Mouse (Mus musculus): Measurements from ENCODE around the gene Sfmbt1.

Sfmbt1 gene

GRCm38 (mm10) chr14:30714799-30715617 lies at the start of gene Sfmbt1:
Gene Sfmbt1, plus strand, starts transcription at chr14:30714849.
- peak; percentile 19 for DNase-seq (ENCODE audit: extremely low read depth, insufficient read length, low spot score)

GRCm38 (mm10) chr14:30666061-30666460 lies 48.6 kb upstream of the Sfmbt1 start:
- DNase-seq (ENCODE audit: extremely low read depth, insufficient read length, low spot score): no peak

- no peak for DNase-seq (ENCODE audit: extremely low read depth, insufficient read length, low spot score)
Measured at GRCm38 (mm10) chr14:30666604-30667003, 48.0 kb upstream of the Sfmbt1 start.

GRCm38 (mm10) chr14:30670161-30670560 lies 44.5 kb upstream of the Sfmbt1 start:
- DNase-seq (ENCODE audit: extremely low read depth, insufficient read length, low spot score): no peak

- peak; percentile 55 for DNase-seq (ENCODE audit: extremely low read depth, insufficient read length, low spot score)
Measured at GRCm38 (mm10) chr14:30671095-30671985, 43.3 kb upstream of the Sfmbt1 start.

- DNase-seq (ENCODE audit: extremely low read depth, insufficient read length, low spot score): peak; percentile 67
Measured at GRCm38 (mm10) chr14:30671986-30672312, 42.7 kb upstream of the Sfmbt1 start.

GRCm38 (mm10) chr14:30674947-30675346 lies 39.7 kb upstream of the Sfmbt1 start:
- DNase-seq (ENCODE audit: extremely low read depth, insufficient read length, low spot score): no peak

- no peak for DNase-seq (ENCODE audit: extremely low read depth, insufficient read length, low spot score)
Measured at GRCm38 (mm10) chr14:30682131-30682530, 32.5 kb upstream of the Sfmbt1 start.

GRCm38 (mm10) chr14:30690685-30691084 lies 24.0 kb upstream of the Sfmbt1 start:
- DNase-seq (ENCODE audit: extremely low read depth, insufficient read length, low spot score): no peak

- DNase-seq (ENCODE audit: extremely low read depth, insufficient read length, low spot score): no peak
Measured at GRCm38 (mm10) chr14:30692439-30692838, 22.2 kb upstream of the Sfmbt1 start.

GRCm38 (mm10) chr14:30694786-30695185 lies 19.9 kb upstream of the Sfmbt1 start:
- DNase-seq (ENCODE audit: extremely low read depth, insufficient read length, low spot score): no peak

GRCm38 (mm10) chr14:30695609-30696008 lies 19.0 kb upstream of the Sfmbt1 start:
- peak; percentile 20 for DNase-seq (ENCODE audit: extremely low read depth, insufficient read length, low spot score)

- DNase-seq (ENCODE audit: extremely low read depth, insufficient read length, low spot score): no peak
Measured at GRCm38 (mm10) chr14:30697407-30698052, 17.1 kb upstream of the Sfmbt1 start.

GRCm38 (mm10) chr14:30699656-30700055 lies 15.0 kb upstream of the Sfmbt1 start:
- DNase-seq (ENCODE audit: extremely low read depth, insufficient read length, low spot score): peak; percentile 27

- DNase-seq (ENCODE audit: extremely low read depth, insufficient read length, low spot score): no peak
Measured at GRCm38 (mm10) chr14:30702512-30702911, 12.1 kb upstream of the Sfmbt1 start.

GRCm38 (mm10) chr14:30703079-30703478 lies 11.6 kb upstream of the Sfmbt1 start:
- DNase-seq (ENCODE audit: extremely low read depth, insufficient read length, low spot score): no peak

GRCm38 (mm10) chr14:30704098-30704855 lies 10.4 kb upstream of the Sfmbt1 start:
- DNase-seq (ENCODE audit: extremely low read depth, insufficient read length, low spot score): no peak

- DNase-seq (ENCODE audit: extremely low read depth, insufficient read length, low spot score): no peak
Measured at GRCm38 (mm10) chr14:30711892-30712291, 2.8 kb upstream of the Sfmbt1 start.

GRCm38 (mm10) chr14:30713769-30714168 lies 880 bp upstream of the Sfmbt1 start:
- DNase-seq (ENCODE audit: extremely low read depth, insufficient read length, low spot score): no peak

GRCm38 (mm10) chr14:30715618-30716050 lies 985 bp downstream of the Sfmbt1 start:
- DNase-seq (ENCODE audit: extremely low read depth, insufficient read length, low spot score): no peak
